Mouse (Mus musculus) bone marrow, adult 2 months (tissue): ENCODE data around the gene Arhgap15.

Experiments
- CTCF ChIP-seq: fragments of 200-500 bp; IDR thresholded peaks from 2 replicates; pipeline ENCODE4 v1.5.1; 2011; ENCODE audit warnings: low read length, control low read depth; ENCODE audit not compliant: control insufficient read depth, insufficient read depth
- POLR2A ChIP-seq: fragments of 200-500 bp; IDR thresholded peaks from 2 replicates; pipeline ENCODE4 v1.6.1; 2011; ENCODE audit warnings: low read depth, mild to moderate bottlenecking, control low read depth, low read length, borderline replicate concordance; ENCODE audit not compliant: control insufficient read depth

DNA sequence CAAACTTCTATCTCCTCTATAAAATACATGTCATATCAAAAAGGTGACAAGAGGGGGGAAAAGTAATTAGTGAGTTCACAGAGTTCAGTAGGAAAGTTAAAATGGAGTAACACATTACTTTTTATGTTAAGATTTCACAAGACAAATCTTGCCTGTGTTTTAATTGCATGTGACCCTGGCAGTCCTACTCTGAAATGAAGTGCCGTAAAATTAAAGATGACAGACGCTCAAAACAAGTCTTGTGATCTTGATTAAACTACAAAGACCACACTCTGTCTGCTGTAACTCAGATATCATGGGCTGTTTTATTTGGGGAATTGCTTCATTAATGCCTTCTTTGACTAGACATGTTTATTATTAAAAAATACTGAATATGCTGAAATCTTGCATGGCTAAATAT lies 647.0 kb downstream of the Arhgap15 start:
- TF ChIP-seq POLR2A (no peak), CTCF (no peak)
